Mouse (Mus musculus): ENCODE measurements at regions not wholly inside any gene's neighbourhood (a gene's known extent, or its start where the extent isn't known, plus 50 kb on each side); places are given as distances from the start of the nearest gene placed in this dataset.

DNA sequence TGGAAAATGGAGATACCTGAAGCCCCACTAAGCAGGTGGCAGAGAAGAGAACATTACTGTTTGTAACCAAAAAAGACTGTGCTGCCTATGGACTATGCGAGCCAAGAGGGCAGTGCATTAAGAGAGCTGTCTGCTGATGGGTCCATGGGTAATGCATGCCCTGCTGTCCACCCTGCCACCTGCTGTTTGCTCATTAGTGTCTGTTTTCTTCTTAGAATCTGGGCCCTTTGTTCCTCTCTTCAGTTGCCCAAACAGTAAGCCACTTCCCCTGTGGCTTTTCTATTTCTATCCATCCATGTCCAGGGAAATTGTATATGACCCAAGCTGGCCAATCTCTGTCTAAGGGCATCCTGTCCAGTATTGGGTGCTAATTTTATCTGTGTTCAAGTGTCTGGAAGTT is 901.2 kb upstream of the Fam160b2 start:
- 70% methylated on average over 1 of the region's 1 CpGs for WGBS
- Histone ChIP-seq H3K27me3 (ENCODE audit: insufficient read depth, low read length) (no peaks in the 10 kb centered on the region), H3K4me1 (replicated peaks; ENCODE audit: insufficient read depth, low read length) (no peaks in the 10 kb centered on the region), H3K9me3 (replicated peaks; ENCODE audit: low read length) (no peaks in the 10 kb centered on the region), H3K4me2 (ENCODE audit: low read length) (no peak overlapping the region), H3K36me3 (ENCODE audit: insufficient read depth, low read length) (no peaks in the 10 kb centered on the region), H3K4me3 (replicated peaks; ENCODE audit: low read depth, low read length) (no peak overlapping the region), H3K9ac (ENCODE audit: low read depth, low read length) (no peak overlapping the region), H3K27ac (no peak overlapping the region)
- no peak for TF ChIP-seq CTCF (IDR thresholded peaks at IDR 0.05; ENCODE audit: low read depth)
- no peak for ATAC-seq (replicated peaks; ENCODE audit: low FRiP score, low read depth)
- no peak for DNase-seq (ENCODE audit: low spot score)

DNA sequence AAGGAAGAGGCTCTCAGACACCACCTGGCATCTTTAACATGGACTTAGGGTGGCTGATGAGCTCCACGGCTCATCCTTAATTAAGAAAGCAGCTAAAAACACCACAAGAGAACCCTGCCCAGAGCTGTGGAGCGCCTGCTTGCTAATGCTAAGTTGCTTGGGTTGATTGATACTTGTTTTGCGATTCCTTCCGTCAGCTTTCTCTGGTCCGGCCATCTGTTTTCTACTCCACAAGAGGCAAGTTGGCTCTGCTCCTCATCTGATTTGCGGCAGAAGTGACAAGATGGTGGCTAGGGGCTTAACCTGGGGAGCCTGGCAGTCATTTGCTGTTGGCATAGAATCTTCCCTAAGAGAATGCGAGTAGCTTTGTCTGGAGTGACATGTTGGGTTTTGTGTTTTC is 891.6 kb upstream of the Fam160b2 start:
- Histone ChIP-seq H3K4me1 (replicated peaks; ENCODE audit: insufficient read depth, low read length) (no peaks in the 10 kb centered on the region), H3K4me2 (ENCODE audit: low read length) (no peak overlapping the region), H3K9me3 (replicated peaks; ENCODE audit: low read length) (no peaks in the 10 kb centered on the region), H3K36me3 (ENCODE audit: insufficient read depth, low read length) (no peaks in the 10 kb centered on the region), H3K4me3 (replicated peaks; ENCODE audit: low read depth, low read length) (no peak overlapping the region), H3K9ac (ENCODE audit: low read depth, low read length) (no peak overlapping the region), H3K27me3 (ENCODE audit: insufficient read depth, low read length) (no peaks in the 10 kb centered on the region), H3K27ac (no peak overlapping the region)
- ATAC-seq (replicated peaks; ENCODE audit: low FRiP score, low read depth) = no peak
- no peak for DNase-seq (ENCODE audit: low spot score)
- 64% methylated on average over 7 of the region's 7 CpGs for WGBS
- TF ChIP-seq CTCF (IDR thresholded peaks at IDR 0.05; ENCODE audit: low read depth) = no peak

DNA sequence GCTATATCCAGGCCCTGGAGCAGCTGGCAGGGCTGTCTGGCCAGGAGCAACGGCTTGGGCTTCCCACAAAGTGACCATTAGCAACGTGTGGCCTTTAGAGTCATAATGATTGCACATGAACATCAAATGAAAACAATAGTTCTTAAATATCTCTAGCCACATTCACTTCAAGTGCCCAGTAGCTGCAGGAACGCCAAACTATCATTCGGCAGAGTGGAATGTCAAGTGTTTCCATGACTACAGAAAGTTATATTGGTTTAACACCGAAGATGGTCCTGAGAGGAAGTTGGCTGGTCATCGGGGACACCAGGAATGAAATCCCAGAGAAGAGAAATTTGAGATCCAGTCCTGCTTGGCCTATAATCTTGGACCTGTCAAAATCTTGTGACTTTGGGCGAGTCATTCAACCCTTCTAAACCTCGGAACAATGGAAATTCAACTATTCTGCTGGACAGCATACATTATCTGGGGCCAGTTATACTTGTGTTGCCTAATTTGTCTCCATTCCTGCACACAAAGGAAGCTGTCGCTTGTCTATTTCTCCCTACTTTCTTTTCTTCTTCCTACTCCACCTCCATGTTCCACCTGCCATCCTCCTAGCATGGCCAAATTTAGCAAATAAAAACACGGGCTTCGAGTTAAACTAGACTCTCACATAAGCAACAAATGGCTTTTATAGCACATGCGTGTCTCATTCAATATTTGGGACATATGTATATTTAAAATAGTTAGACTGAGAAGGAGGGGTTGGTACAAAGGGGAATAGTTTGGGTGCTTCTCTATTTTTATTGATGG is 886.7 kb upstream of the Fam160b2 start:
- Histone ChIP-seq H3K36me3 (ENCODE audit: insufficient read depth, low read length) (no peaks in the 10 kb centered on the region), H3K9ac (ENCODE audit: low read depth, low read length) (no peak overlapping the region), H3K4me3 (replicated peaks; ENCODE audit: low read depth, low read length) (no peak overlapping the region), H3K27me3 (ENCODE audit: insufficient read depth, low read length) (no peaks in the 10 kb centered on the region), H3K9me3 (replicated peaks; ENCODE audit: low read length) (no peaks in the 10 kb centered on the region), H3K27ac (no peak overlapping the region), H3K4me2 (ENCODE audit: low read length) (no peak overlapping the region), H3K4me1 (replicated peaks; ENCODE audit: insufficient read depth, low read length) (no peaks in the 10 kb centered on the region)
- 85% methylated on average over 12 of the region's 12 CpGs for WGBS
- DNase-seq (ENCODE audit: low spot score) = no peak
- ATAC-seq (replicated peaks; ENCODE audit: low FRiP score, low read depth) = no peak
- no peak for TF ChIP-seq CTCF (IDR thresholded peaks at IDR 0.05; ENCODE audit: low read depth)

DNA sequence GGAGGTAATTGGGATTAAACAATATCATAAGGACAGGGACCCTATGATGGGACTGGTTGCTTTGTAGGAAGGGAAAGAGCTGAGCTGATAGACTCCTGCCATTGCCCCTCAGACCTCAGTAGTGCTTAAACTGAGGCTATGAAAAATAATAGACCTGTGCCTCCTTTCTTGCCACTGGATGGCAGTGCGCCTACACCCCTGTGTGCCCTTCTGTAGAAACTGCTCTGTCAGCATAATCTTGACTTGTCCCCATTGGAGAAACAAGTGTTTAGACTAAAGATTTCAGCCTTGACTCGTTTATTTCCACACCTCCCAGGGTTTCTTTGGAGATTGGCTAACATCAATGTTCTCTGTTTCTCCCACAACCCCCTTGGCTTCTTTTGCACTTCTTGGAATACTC is 876.0 kb upstream of the Fam160b2 start:
- no peaks in the 10 kb centered on the region for H3K4me1 ChIP-seq (replicated peaks; ENCODE audit: insufficient read depth, low read length)
- no peak overlapping the region for H3K27ac ChIP-seq
- no peaks in the 10 kb centered on the region for H3K9me3 ChIP-seq (replicated peaks; ENCODE audit: low read length)
- no peaks in the 10 kb centered on the region for H3K36me3 ChIP-seq (ENCODE audit: insufficient read depth, low read length)
- peak; percentile 33 for DNase-seq (ENCODE audit: low spot score)
- peak; percentile 72 for TF ChIP-seq CTCF (IDR thresholded peaks at IDR 0.05; ENCODE audit: low read depth)
- H3K4me3 ChIP-seq (replicated peaks; ENCODE audit: low read depth, low read length) = no peak overlapping the region
- no peak overlapping the region for H3K4me2 ChIP-seq (ENCODE audit: low read length)
- H3K27me3 ChIP-seq (ENCODE audit: insufficient read depth, low read length) = no peaks in the 10 kb centered on the region
- no peak overlapping the region for H3K9ac ChIP-seq (ENCODE audit: low read depth, low read length)
- ATAC-seq (replicated peaks; ENCODE audit: low FRiP score, low read depth) = no peak
- 50% methylated on average over 2 of the region's 2 CpGs for WGBS

DNA sequence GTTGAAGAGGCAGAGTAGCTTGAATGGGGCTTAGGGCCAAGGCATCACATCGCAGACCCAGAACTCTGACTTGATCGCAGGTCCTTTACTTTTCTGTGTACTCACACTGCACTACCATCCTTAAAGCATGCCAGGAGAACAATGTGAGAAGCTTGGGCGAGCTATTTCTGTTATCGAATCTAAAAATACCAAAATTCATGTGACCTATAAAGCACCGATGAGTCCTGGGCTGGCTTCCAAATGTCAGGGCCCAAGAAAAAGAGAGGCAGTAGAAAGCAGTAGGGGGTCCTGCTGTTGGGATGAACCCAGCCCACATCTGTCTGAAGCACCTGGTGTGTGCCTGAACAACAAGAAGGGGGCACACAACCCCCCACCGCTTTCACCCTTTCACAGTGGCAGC is 874.3 kb upstream of the Fam160b2 start:
- Histone ChIP-seq H3K4me1 (replicated peaks; ENCODE audit: insufficient read depth, low read length) (no peaks in the 10 kb centered on the region), H3K9ac (ENCODE audit: low read depth, low read length) (no peak overlapping the region), H3K27ac (no peak overlapping the region), H3K4me3 (replicated peaks; ENCODE audit: low read depth, low read length) (no peak overlapping the region), H3K36me3 (ENCODE audit: insufficient read depth, low read length) (no peaks in the 10 kb centered on the region), H3K4me2 (ENCODE audit: low read length) (no peak overlapping the region), H3K27me3 (ENCODE audit: insufficient read depth, low read length) (no peaks in the 10 kb centered on the region), H3K9me3 (replicated peaks; ENCODE audit: low read length) (no peaks in the 10 kb centered on the region)
- TF ChIP-seq CTCF (IDR thresholded peaks at IDR 0.05; ENCODE audit: low read depth) = no peak
- WGBS = 80% methylated on average over 6 of the region's 6 CpGs
- DNase-seq (ENCODE audit: low spot score) (no peak), ATAC-seq (replicated peaks; ENCODE audit: low FRiP score, low read depth) (no peak)

DNA sequence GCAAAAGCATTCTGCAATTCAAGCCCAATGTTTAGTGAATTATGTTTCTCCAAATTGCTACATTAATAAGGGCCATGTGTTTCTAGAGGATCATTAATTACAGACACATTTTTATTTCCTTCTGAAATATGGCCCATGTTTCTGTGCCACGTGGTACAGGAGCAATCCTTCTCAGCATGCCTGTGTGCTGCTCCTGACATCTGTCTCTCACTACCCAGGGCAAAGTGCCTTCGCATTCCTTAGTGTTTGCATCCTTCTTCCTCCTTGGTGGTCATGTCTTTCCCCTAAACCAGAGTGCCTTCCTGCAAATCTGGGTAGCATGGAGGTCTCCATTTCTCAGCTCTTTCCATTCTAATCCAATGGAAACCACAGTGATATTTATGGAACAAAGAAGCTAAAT is 832.7 kb upstream of the Fam160b2 start:
- no peak overlapping the region for H3K9ac ChIP-seq (ENCODE audit: low read depth, low read length)
- no peaks in the 10 kb centered on the region for H3K9me3 ChIP-seq (replicated peaks; ENCODE audit: low read length)
- no peak overlapping the region for H3K4me2 ChIP-seq (ENCODE audit: low read length)
- H3K4me3 ChIP-seq (replicated peaks; ENCODE audit: low read depth, low read length) = no peak overlapping the region
- no peaks in the 10 kb centered on the region for H3K27me3 ChIP-seq (ENCODE audit: insufficient read depth, low read length)
- WGBS = 57% methylated on average over 2 of the region's 2 CpGs
- H3K27ac ChIP-seq = no peak overlapping the region
- DNase-seq (ENCODE audit: low spot score) = peak; percentile 15
- H3K4me1 ChIP-seq (replicated peaks; ENCODE audit: insufficient read depth, low read length) = no peaks in the 10 kb centered on the region
- no peaks in the 10 kb centered on the region for H3K36me3 ChIP-seq (ENCODE audit: insufficient read depth, low read length)
- TF ChIP-seq CTCF (IDR thresholded peaks at IDR 0.05; ENCODE audit: low read depth) = no peak
- no peak for ATAC-seq (replicated peaks; ENCODE audit: low FRiP score, low read depth)

All from kidney, postnatal 0 days (tissue).